Mouse (Mus musculus): ENCODE measurements at regions not wholly inside any gene's neighbourhood (a gene's known extent, or its start where the extent isn't known, plus 50 kb on each side); places are given as distances from the start of the nearest gene placed in this dataset.

DNA sequence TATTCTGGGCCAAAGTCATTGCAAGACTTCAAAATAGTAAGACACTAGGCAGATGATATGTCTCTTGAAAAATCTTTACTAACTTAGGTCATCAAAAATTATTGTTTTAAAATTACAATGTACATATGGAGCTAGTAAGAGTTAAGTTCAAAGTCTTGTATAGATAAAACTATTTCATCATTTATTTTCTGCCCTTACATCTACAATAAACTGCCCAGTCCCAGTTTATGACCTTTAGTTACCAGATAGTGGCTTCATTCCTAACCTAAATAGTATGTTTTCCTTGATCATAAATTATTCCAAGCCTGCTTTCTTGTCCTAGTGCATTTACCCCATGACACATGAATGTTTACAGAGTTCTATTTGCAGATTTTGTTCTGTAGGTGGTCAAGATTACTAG is 72.9 kb downstream of the Manea start:
- DNase-seq = no peak

DNA sequence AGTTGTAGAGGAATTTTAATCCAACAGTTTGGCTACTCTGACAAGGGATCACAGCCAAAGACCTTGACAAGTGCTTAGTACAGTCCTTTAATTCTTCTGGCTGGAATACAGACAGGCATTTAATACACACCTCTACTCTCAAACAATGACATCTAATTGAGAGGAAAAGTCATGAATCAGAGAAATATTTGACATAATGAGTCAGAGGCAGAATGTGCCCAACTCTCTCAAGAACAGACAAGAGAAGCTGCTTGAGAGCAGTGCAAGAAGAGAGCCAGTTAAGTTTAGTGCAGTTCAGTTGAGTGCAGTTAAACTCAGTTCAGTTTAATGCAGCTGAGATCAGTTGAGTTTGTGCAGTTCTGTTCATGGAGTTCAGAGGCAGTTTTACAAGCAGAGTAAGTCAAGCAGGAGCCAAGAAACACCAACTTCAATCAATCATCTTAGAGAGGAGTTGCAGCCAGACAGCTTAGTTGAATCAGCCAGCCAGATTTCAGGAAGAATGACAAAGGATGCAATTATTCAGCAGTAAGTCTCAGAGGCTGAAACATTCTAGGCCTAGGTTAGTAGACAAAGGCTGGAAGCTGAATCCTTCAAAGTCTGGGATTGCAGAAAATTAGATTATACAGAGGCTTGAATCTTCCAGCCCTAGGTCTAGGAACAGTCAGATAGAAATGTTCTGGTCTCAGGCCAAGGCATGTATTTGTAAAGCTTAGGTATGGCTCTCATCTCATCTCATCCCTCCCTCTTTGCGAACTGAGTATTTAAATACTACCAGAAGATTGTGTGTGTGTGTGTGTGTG is 87.3 kb downstream of the Manea start:
- no peak for DNase-seq

DNA sequence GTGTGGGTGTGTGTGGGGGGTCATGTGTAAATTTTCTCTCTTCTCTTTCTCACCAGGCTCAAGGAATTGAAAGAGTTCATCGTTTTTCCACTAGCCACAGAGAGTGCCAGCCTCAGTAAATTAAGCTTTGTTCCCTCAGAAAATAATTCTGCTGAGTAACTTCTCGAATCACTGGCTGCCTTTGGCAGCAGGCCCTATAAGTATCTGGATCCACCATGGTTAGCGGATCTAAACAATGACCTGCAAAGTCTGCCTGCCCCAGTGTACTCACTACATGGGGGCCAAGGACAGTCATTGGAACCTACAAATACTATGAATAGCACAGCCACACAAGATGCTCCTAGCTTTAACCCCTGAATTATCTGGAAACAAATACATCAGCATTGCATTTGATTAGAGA is 90.8 kb downstream of the Manea start:
- DNase-seq = no peak

DNA sequence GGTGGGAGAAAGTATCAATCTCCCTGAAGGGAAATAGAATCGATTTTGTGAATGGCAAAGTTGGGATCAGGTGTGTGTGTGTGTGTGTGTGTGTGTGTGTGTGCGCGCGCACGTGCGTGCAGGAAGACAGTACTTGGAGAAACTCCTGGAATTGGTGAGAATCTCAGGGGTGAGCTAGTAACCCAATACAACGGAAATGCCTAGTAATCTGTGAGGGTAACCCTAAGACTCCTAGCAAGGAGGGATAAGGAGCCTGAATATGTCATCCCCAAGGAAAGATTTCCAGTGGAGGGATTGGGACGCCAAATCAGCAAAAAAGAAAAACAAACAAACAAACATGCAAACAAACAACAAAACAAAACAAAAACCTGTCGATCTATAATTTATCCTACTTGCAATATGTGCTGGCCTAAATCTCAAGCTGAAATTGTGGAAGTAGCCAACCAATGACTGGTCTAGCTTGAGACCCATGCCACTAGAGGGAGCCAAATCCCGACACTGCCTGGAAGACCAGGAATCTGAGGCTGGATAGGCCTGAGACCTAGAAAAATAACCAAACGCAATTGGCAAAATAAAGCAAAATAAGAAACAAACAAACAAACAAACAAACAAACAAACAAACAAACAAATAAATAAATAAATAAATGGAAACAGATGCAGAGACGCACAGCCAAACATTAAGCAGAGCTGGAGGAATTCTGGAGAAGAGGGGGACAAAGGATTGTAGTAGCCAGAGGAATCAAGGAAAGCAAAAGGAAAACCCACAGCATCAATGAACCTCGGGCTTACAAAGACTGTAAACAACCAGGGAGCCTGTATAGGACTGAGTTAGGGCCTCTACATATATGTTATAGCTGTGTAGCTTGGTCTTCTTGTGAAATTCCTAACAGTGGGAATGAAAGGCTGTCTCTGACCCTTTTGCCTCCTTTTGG is 98.5 kb downstream of the Manea start:
- DNase-seq = peak; percentile 79

DNA sequence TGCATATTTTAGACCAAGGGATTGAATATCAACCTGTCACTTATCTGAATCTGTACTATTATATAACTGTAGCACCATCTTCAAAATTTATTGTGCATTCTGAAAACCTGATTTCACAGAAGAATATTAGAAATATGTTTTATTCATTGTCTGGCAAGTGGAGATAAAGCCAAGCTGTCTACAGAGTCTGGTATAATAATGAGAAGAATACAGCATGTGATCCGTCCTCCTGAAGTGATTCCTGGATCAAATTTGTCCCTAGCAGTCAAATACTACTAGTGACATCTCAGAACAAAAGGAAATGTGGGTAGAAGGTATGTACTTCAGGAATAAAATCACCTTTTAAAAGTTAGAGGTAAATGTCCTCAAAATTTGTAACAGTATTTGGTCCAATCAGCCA is 123.4 kb downstream of the Manea start:
- no peak for DNase-seq

Measured in kidney, postnatal 4 days (tissue).